Mouse (Mus musculus) CH12.LX (cell line): ENCODE results near the gene Gm37240.

ENCODE experiments used
- CTCF ChIP-seq, 2 experiments: IDR thresholded peaks in 1 of 2; conservative IDR thresholded peaks in 1 of 2; 2 replicates each; pipeline ENCODE4 v1.5.1; 2011 to 2012; ENCODE audit warnings: low read depth in 2 of 2, low read length in 2 of 2, improper control_type of control experiment in 1 of 2, inconsistent platforms in 1 of 2, mild to moderate bottlenecking in 1 of 2, moderate library complexity in 1 of 2
- MYC ChIP-seq: IDR thresholded peaks from 2 replicates; pipeline ENCODE4 v1.6.1; 2011; ENCODE audit warnings: low read depth, mild to moderate bottlenecking, improper control_type of control experiment, low read length
- POLR2A ChIP-seq: IDR thresholded peaks from 2 replicates; pipeline ENCODE4 v1.6.1; 2011; ENCODE audit warnings: low read depth, mild to moderate bottlenecking, improper control_type of control experiment, low read length
- USF2 ChIP-seq: conservative IDR thresholded peaks from 2 replicates; pipeline ENCODE4 v1.6.1; 2011; ENCODE audit warnings: low read depth, low read length, improper control_type of control experiment
- ZC3H11A ChIP-seq: IDR thresholded peaks from 2 replicates; pipeline ENCODE4 v1.6.1; 2012; ENCODE audit warnings: low read depth, mild to moderate bottlenecking, inconsistent platforms, low read length, improper control_type of control experiment
- ZKSCAN1 ChIP-seq: IDR thresholded peaks from 2 replicates; pipeline ENCODE4 v1.6.1; 2012; ENCODE audit warnings: low read depth, inconsistent platforms, low read length, improper control_type of control experiment, borderline replicate concordance

DNA sequence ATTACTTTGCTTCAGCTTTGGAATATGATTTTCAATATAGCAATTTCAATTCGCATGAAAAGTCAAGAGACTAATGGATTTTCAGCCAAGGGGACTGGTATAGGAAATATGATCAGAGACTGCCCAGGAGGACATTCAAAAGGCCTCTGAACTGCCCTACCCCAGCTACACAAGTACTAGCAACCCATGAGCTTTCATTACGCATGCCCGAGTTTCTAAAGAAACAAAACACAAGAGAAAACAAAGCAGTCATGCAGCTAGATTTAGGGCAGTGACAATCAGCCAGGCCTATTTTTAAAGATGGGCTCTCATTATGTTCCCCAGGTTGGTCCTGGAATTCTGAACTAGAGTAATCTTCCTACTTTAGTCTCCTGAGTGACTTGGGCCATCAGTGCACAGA, 354.9 kb downstream of the Gm37240 start:
- no peak for TF ChIP-seq ZC3H11A
- TF ChIP-seq USF2, result no peak
- TF ChIP-seq CTCF (conservative IDR thresholded peaks at IDR 0.05 in 1 of 2, IDR thresholded peaks at IDR 0.05 in 1 of 2; ENCODE audit: low read depth in 2 of 2, low read length in 2 of 2), result no peak
- TF ChIP-seq POLR2A, result no peak
- TF ChIP-seq ZKSCAN1, result no peak
- no peak for TF ChIP-seq MYC
